Mouse (Mus musculus) adrenal gland, postnatal 36 days (tissue): Measurements from ENCODE around the gene Gm21988. TPM values are rescaled to one million over a fixed set of nuclear protein-coding genes. Genes with fewer than 3 reads are reported as not detected.

Experiments
- DNase-seq, 2 experiments: peaks; one replicate each; pipeline ENCODE4 v3.0.0; 2021; ENCODE audit warnings: mixed read lengths in 1 of 2
- total RNA-seq, 2 experiments: library from RNA; stranded (reverse); gene quantifications; 2 replicates each; pipeline ENCODE4 v1.2.3; 2021

The Gm21988 gene
- total RNA-seq, 2 experiments from 2014 or later = 4.9 to 7.3 TPM

GRCm38 (mm10) chr11:70236717-70237116, 2.9 kb downstream of the Gm21988 start:
- DNase-seq = no peak

GRCm38 (mm10) chr11:70235254-70235900, 4.3 kb downstream of the Gm21988 start:
- DNase-seq = no peak

- DNase-seq = no peak
Measured at GRCm38 (mm10) chr11:70234497-70234896, 5.1 kb downstream of the Gm21988 start.

- DNase-seq = no peak
Measured at GRCm38 (mm10) chr11:70234037-70234436, 5.6 kb downstream of the Gm21988 start.

- no peak for DNase-seq
Measured at GRCm38 (mm10) chr11:70233016-70233415, 6.6 kb downstream of the Gm21988 start.

GRCm38 (mm10) chr11:70232546-70232945, 7.1 kb downstream of the Gm21988 start:
- DNase-seq = peak; percentile 27 to 62

- DNase-seq = peak; percentile 86 to 89
Measured at GRCm38 (mm10) chr11:70230239-70230727, 9.3 kb downstream of the Gm21988 start.

GRCm38 (mm10) chr11:70229260-70230010, 10.2 kb downstream of the Gm21988 start, which contains the start of gene Bcl6b:
Gene Bcl6b (minus strand): TSS chr11:70229798.
- peak; percentile 34 to 68 for DNase-seq

GRCm38 (mm10) chr11:70228828-70229227, 10.8 kb downstream of the Gm21988 start:
- DNase-seq = peak; percentile 92 to 93

GRCm38 (mm10) chr11:70227661-70228245, 11.9 kb downstream of the Gm21988 start:
- no peak for DNase-seq

- DNase-seq = no peak
Measured at GRCm38 (mm10) chr11:70227126-70227525, 12.5 kb downstream of the Gm21988 start.

- DNase-seq = no peak
Measured at GRCm38 (mm10) chr11:70226602-70226890, 13.1 kb downstream of the Gm21988 start.

GRCm38 (mm10) chr11:70225798-70226601, 13.6 kb downstream of the Gm21988 start:
- no peak for DNase-seq

GRCm38 (mm10) chr11:70223724-70224123, 15.9 kb downstream of the Gm21988 start:
- peak in 1 of 2 experiments; percentile 52 for DNase-seq

GRCm38 (mm10) chr11:70221603-70222500, 17.8 kb downstream of the Gm21988 start:
- DNase-seq = peak in 1 of 2 experiments; percentile 43

- DNase-seq = peak; percentile 94 to 97
Measured at GRCm38 (mm10) chr11:70220731-70221602, 18.7 kb downstream of the Gm21988 start, which contains the start of gene Slc16a13. Gene Slc16a13 (minus strand): TSS chr11:70221064.

- no peak for DNase-seq
Measured at GRCm38 (mm10) chr11:70220323-70220722, 19.3 kb downstream of the Gm21988 start.

- DNase-seq = no peak
Measured at GRCm38 (mm10) chr11:70219873-70220272, 19.8 kb downstream of the Gm21988 start.

- no peak for DNase-seq
Measured at GRCm38 (mm10) chr11:70218741-70219470, 20.7 kb downstream of the Gm21988 start.
